Mouse (Mus musculus) forebrain, embryonic 14.5 days (tissue): ENCODE data around the gene 4930451I11Rik. TPM values are rescaled to one million over a fixed set of nuclear protein-coding genes. Genes with fewer than 3 reads are reported as not detected.
A peak's percentile ranks its signal among the peaks of the same experiment; 100 is the strongest.

ENCODE experiments used
- ATAC-seq: fragments of 200-750 bp; cut with Nextera tagmentation; 2 replicates; pipeline ENCODE4 v1.8.0; 2017; ENCODE audit warnings: mild to moderate bottlenecking, moderate library complexity
- DNase-seq: peaks from one replicate; pipeline ENCODE4 v3.0.0-alpha.2; 2015; ENCODE audit warnings: low spot score
- H3K27ac ChIP-seq: fragments of 300-500 bp; sonication (generic); 2 replicates; pipeline ENCODE4 v1.5.1; 2014; ENCODE audit warnings: low read depth, mild to moderate bottlenecking, control low read depth, low read length, moderate library complexity
- H3K27me3 ChIP-seq: fragments of 300-500 bp; sonication (generic); replicated peaks from 2 replicates; pipeline ENCODE4 v1.6.1; 2014; ENCODE audit warnings: low read length, control low read depth, mixed read lengths; ENCODE audit not compliant: control insufficient read depth, insufficient read depth
- H3K36me3 ChIP-seq: fragments of 300-500 bp; sonication (generic); 2 replicates; pipeline ENCODE4 v1.6.1; 2014; ENCODE audit warnings: low read length, control low read depth; ENCODE audit not compliant: control insufficient read depth, insufficient read depth
- H3K4me1 ChIP-seq: fragments of 300-500 bp; sonication (generic); 2 replicates; pipeline ENCODE4 v1.6.1; 2014; ENCODE audit warnings: antibody characterized with exemption, low read length, control low read depth; ENCODE audit not compliant: control insufficient read depth, insufficient read depth
- H3K4me2 ChIP-seq: fragments of 300-500 bp; sonication (generic); 2 replicates; pipeline ENCODE4 v1.6.1; 2014; ENCODE audit warnings: mild to moderate bottlenecking, control low read depth, low read length
- H3K4me3 ChIP-seq: fragments of 300-500 bp; sonication (generic); 2 replicates; pipeline ENCODE4 v1.5.1; 2014; ENCODE audit warnings: low read depth, low read length, control low read depth
- H3K9ac ChIP-seq: fragments of 300-500 bp; sonication (generic); 2 replicates; pipeline ENCODE4 v1.6.1; 2014; ENCODE audit warnings: mild to moderate bottlenecking, low read length, control low read depth, moderate library complexity
- H3K9me3 ChIP-seq: fragments of 300-500 bp; sonication (generic); replicated peaks from 2 replicates; pipeline ENCODE4 v1.6.1; 2016; ENCODE audit warnings: low read length, control low read depth, mixed read lengths; ENCODE audit not compliant: control insufficient read depth
- WGBS: fragments of 180-500 bp; shearing (Covaris S2); extraction: QIAGEN DNeasy Blood & Tissue Kit; methylation state at CpG from one replicate; pipeline ENCODE4 v1.1.7; 2014; 5-methylcytosine and 5-hydroxymethylcytosine counted together
- polyA plus RNA-seq: library from polyadenylated mRNA; unstranded; fragments of >200 nt; fragmentation: Nextera tagmentation; extraction: Ambion mirVana; gene quantifications from 2 replicates; pipeline ENCODE4 v1.2.1, GENCODE M21; 2014

The 4930451I11Rik gene
- polyA plus RNA-seq, 1 experiment from 2014 or later = not detected

GRCm38 (mm10) chr7:126800269-126801056 lies 31.0 kb downstream of the 4930451I11Rik start:
- Histone ChIP-seq H3K36me3 (peaks cover 45% of the 10 kb centered on the region), H3K27me3 (no peaks in the 10 kb centered on the region), H3K4me2 (peak overlapping the region; percentile 90), H3K9me3 (no peaks in the 10 kb centered on the region), H3K4me1 (peaks cover 12% of the 10 kb centered on the region), H3K27ac (peak overlapping the region; percentile 95; the same call in 1 of the 2 replicates), H3K9ac (peak overlapping the region; percentile 76), H3K4me3 (peak overlapping the region; percentile 70)
- ATAC-seq (no peak), DNase-seq (no peak)
- 31% methylated on average over 5 of the region's 5 CpGs for WGBS

GRCm38 (mm10) chr7:126799468-126800268 lies 31.8 kb downstream of the 4930451I11Rik start:
- whole genome bisulfite sequencing = 1% methylated on average over 38 of the region's 38 CpGs
- H3K4me1 ChIP-seq = peaks cover 12% of the 10 kb centered on the region
- no peaks in the 10 kb centered on the region for H3K27me3 ChIP-seq
- ATAC-seq (peak; percentile 91), DNase-seq (peak; percentile 95)
- peak overlapping the region; percentile 70 for H3K4me3 ChIP-seq
- peak overlapping the region; percentile 90 for H3K4me2 ChIP-seq
- peak overlapping the region; percentile 95 for H3K27ac ChIP-seq
- peaks cover 45% of the 10 kb centered on the region for H3K36me3 ChIP-seq
- peak overlapping the region; percentile 76 for H3K9ac ChIP-seq
- H3K9me3 ChIP-seq = no peaks in the 10 kb centered on the region

- Histone ChIP-seq H3K27me3 (no peaks in the 10 kb centered on the region), H3K4me1 (peaks cover 12% of the 10 kb centered on the region), H3K27ac (peak overlapping the region; percentile 95), H3K9me3 (no peaks in the 10 kb centered on the region), H3K36me3 (peaks cover 45% of the 10 kb centered on the region), H3K4me3 (peak overlapping the region; percentile 70), H3K9ac (peak overlapping the region; percentile 84), H3K4me2 (peak overlapping the region; percentile 90)
- 0% methylated on average over 29 of the region's 36 CpGs for WGBS
- DNase-seq (peak; percentile 98), ATAC-seq (peak; percentile 97)
Observed at GRCm38 (mm10) chr7:126799050-126799467, 32.4 kb downstream of the 4930451I11Rik start.

- no peak for DNase-seq
- H3K4me3 ChIP-seq = peak overlapping the region; percentile 70
- 1% methylated on average over 38 of the region's 40 CpGs for WGBS
- peaks cover 12% of the 10 kb centered on the region for H3K4me1 ChIP-seq
- peaks cover 41% of the 10 kb centered on the region for H3K36me3 ChIP-seq
- peak overlapping the region; percentile 84 for H3K9ac ChIP-seq
- H3K27ac ChIP-seq = peak overlapping the region; percentile 86
- no peaks in the 10 kb centered on the region for H3K9me3 ChIP-seq
- peak overlapping the region; percentile 90 for H3K4me2 ChIP-seq
- no peak for ATAC-seq
- H3K27me3 ChIP-seq = no peaks in the 10 kb centered on the region
Observed at GRCm38 (mm10) chr7:126798127-126799049, 33.1 kb downstream of the 4930451I11Rik start.

GRCm38 (mm10) chr7:126797411-126798126 lies 33.9 kb downstream of the 4930451I11Rik start, which contains the start of gene Fam57b:
Gene Fam57b (plus strand): TSS chr7:126797668.
- H3K9me3 ChIP-seq = no peaks in the 10 kb centered on the region
- H3K4me3 ChIP-seq = peak within 1 kb of the TSS; percentile 70
- H3K27me3 ChIP-seq = no peaks in the 10 kb centered on the region
- WGBS = 25% methylated on average over 20 of the region's 21 CpGs
- ATAC-seq (no peak), DNase-seq (no peak)
- H3K4me1 ChIP-seq = peaks cover 17% of the 10 kb centered on the region
- peak within 1 kb of the TSS; percentile 84 for H3K9ac ChIP-seq
- peaks cover 34% of the 10 kb centered on the region for H3K36me3 ChIP-seq
- peak within 1 kb of the TSS; percentile 90 for H3K4me2 ChIP-seq
- H3K27ac ChIP-seq = peak within 1 kb of the TSS; percentile 86

GRCm38 (mm10) chr7:126796350-126796932 lies 35.0 kb downstream of the 4930451I11Rik start:
- DNase-seq = peak; percentile 34
- Histone ChIP-seq H3K9ac (no peak overlapping the region), H3K9me3 (no peaks in the 10 kb centered on the region), H3K4me1 (peaks cover 19% of the 10 kb centered on the region), H3K27me3 (no peaks in the 10 kb centered on the region), H3K36me3 (peaks cover 31% of the 10 kb centered on the region), H3K4me3 (no peak overlapping the region), H3K4me2 (0 out of 2 replicates have a peak overlapping the region, but pooled peaks have one; percentile 90), H3K27ac (no peak overlapping the region)
- 70% methylated on average over 8 of the region's 8 CpGs for WGBS
- ATAC-seq = no peak

- peaks cover 29% of the 10 kb centered on the region for H3K36me3 ChIP-seq
- H3K4me1 ChIP-seq = peaks cover 26% of the 10 kb centered on the region
- no peak overlapping the region for H3K4me2 ChIP-seq
- H3K9me3 ChIP-seq = no peaks in the 10 kb centered on the region
- ATAC-seq (no peak), DNase-seq (no peak)
- no peaks in the 10 kb centered on the region for H3K27me3 ChIP-seq
- WGBS = 76% methylated on average over 16 of the region's 16 CpGs
- no peak overlapping the region for H3K4me3 ChIP-seq
- no peak overlapping the region for H3K9ac ChIP-seq
- no peak overlapping the region for H3K27ac ChIP-seq
Observed at GRCm38 (mm10) chr7:126795387-126796317, 35.8 kb downstream of the 4930451I11Rik start.
